Mouse (Mus musculus): ENCODE data around the gene Ccnb2. TPM values are rescaled to one million over a fixed set of nuclear protein-coding genes. Genes with fewer than 3 reads are reported as not detected.
A peak's percentile ranks its signal among the peaks of the same experiment; 100 is the strongest.

Ccnb2 gene
- polyA plus RNA-seq, 1 experiment from 2014 or later = 178 TPM

GRCm38 (mm10) chr9:70401937-70402539 lies 19.3 kb downstream of the Ccnb2 start:
- ATAC-seq (ENCODE audit: low FRiP score, low read depth) = no peak
- H3K4me2 ChIP-seq (replicated peaks) = no peak overlapping the region
- no peaks in the 10 kb centered on the region for H3K9me3 ChIP-seq
- 76% methylated on average over 8 of the region's 8 CpGs for WGBS
- no peak overlapping the region for H3K27ac ChIP-seq
- no peak overlapping the region for H3K9ac ChIP-seq
- peaks cover 35% of the 10 kb centered on the region for H3K36me3 ChIP-seq
- H3K27me3 ChIP-seq = no peaks in the 10 kb centered on the region
- H3K4me3 ChIP-seq = no peak overlapping the region
- H3K4me1 ChIP-seq = peaks cover 4% of the 10 kb centered on the region; the same call in 1 of the 2 replicates

- WGBS = 80% methylated on average over 2 of the region's 2 CpGs
- no peak overlapping the region for H3K9ac ChIP-seq
- no peak overlapping the region for H3K4me3 ChIP-seq
- no peak overlapping the region for H3K27ac ChIP-seq
- H3K9me3 ChIP-seq = no peaks in the 10 kb centered on the region
- ATAC-seq (ENCODE audit: low FRiP score, low read depth) = no peak
- H3K4me2 ChIP-seq (replicated peaks) = no peak overlapping the region
- H3K36me3 ChIP-seq = peaks cover 51% of the 10 kb centered on the region
- H3K4me1 ChIP-seq = peaks cover 7% of the 10 kb centered on the region
- H3K27me3 ChIP-seq = no peaks in the 10 kb centered on the region
These were observed 25.3 kb downstream of the Ccnb2 start for GRCm38 (mm10) chr9:70396083-70396482.

GRCm38 (mm10) chr9:70395617-70396016 lies 25.7 kb downstream of the Ccnb2 start:
- no peak for ATAC-seq (ENCODE audit: low FRiP score, low read depth)
- Histone ChIP-seq H3K27me3 (no peaks in the 10 kb centered on the region), H3K9ac (no peak overlapping the region), H3K9me3 (no peaks in the 10 kb centered on the region), H3K4me3 (no peak overlapping the region), H3K36me3 (peaks cover 47% of the 10 kb centered on the region), H3K27ac (no peak overlapping the region), H3K4me2 (replicated peaks) (no peak overlapping the region), H3K4me1 (peaks cover 7% of the 10 kb centered on the region)
- WGBS = 88% methylated on average over 12 of the region's 12 CpGs

GRCm38 (mm10) chr9:70392563-70392907 lies 28.8 kb downstream of the Ccnb2 start:
- Histone ChIP-seq H3K4me2 (replicated peaks) (no peak overlapping the region), H3K9me3 (no peaks in the 10 kb centered on the region), H3K4me3 (no peak overlapping the region), H3K9ac (no peak overlapping the region), H3K36me3 (peaks cover 27% of the 10 kb centered on the region), H3K27ac (no peak overlapping the region), H3K27me3 (no peaks in the 10 kb centered on the region), H3K4me1 (peaks cover 7% of the 10 kb centered on the region)
- ATAC-seq (ENCODE audit: low FRiP score, low read depth) = no peak
- 9% methylated on average over 6 of the region's 6 CpGs for WGBS

GRCm38 (mm10) chr9:70391660-70392562 lies 29.4 kb downstream of the Ccnb2 start:
- Histone ChIP-seq H3K4me3 (no peak overlapping the region), H3K9me3 (no peaks in the 10 kb centered on the region), H3K9ac (no peak overlapping the region), H3K4me1 (peaks cover 7% of the 10 kb centered on the region), H3K27ac (no peak overlapping the region), H3K36me3 (peaks cover 31% of the 10 kb centered on the region), H3K4me2 (replicated peaks) (no peak overlapping the region), H3K27me3 (no peaks in the 10 kb centered on the region)
- no peak for ATAC-seq (ENCODE audit: low FRiP score, low read depth)
- 63% methylated on average over 12 of the region's 12 CpGs for WGBS

GRCm38 (mm10) chr9:70391042-70391441 lies 30.3 kb downstream of the Ccnb2 start:
- Histone ChIP-seq H3K27me3 (no peaks in the 10 kb centered on the region), H3K27ac (no peak overlapping the region), H3K4me3 (no peak overlapping the region), H3K36me3 (peaks cover 25% of the 10 kb centered on the region), H3K9me3 (no peaks in the 10 kb centered on the region), H3K9ac (no peak overlapping the region), H3K4me2 (replicated peaks) (no peak overlapping the region), H3K4me1 (peaks cover 7% of the 10 kb centered on the region)
- ATAC-seq (ENCODE audit: low FRiP score, low read depth) = no peak
- WGBS = 87% methylated on average over 5 of the region's 5 CpGs

- Histone ChIP-seq H3K27me3 (no peaks in the 10 kb centered on the region), H3K27ac (peak overlapping the region; percentile 58; the same call in 1 of the 2 replicates), H3K36me3 (peaks cover 27% of the 10 kb centered on the region), H3K4me1 (peaks cover 7% of the 10 kb centered on the region), H3K4me2 (replicated peaks) (no peak overlapping the region), H3K4me3 (no peak overlapping the region), H3K9me3 (no peaks in the 10 kb centered on the region), H3K9ac (no peak overlapping the region)
- 67% methylated on average over 3 of the region's 3 CpGs for WGBS
- ATAC-seq (ENCODE audit: low FRiP score, low read depth) = no peak
These were observed 31.8 kb downstream of the Ccnb2 start for GRCm38 (mm10) chr9:70389548-70389947.

GRCm38 (mm10) chr9:70387410-70388119 lies 33.8 kb downstream of the Ccnb2 start:
- H3K27ac ChIP-seq = no peak overlapping the region
- no peak for ATAC-seq (ENCODE audit: low FRiP score, low read depth)
- peaks cover 36% of the 10 kb centered on the region for H3K36me3 ChIP-seq
- H3K4me2 ChIP-seq (replicated peaks) = no peak overlapping the region
- H3K4me3 ChIP-seq = no peak overlapping the region
- WGBS = 91% methylated on average over 4 of the region's 4 CpGs
- H3K9me3 ChIP-seq = no peaks in the 10 kb centered on the region
- peaks cover 7% of the 10 kb centered on the region for H3K4me1 ChIP-seq
- no peaks in the 10 kb centered on the region for H3K27me3 ChIP-seq
- H3K9ac ChIP-seq = no peak overlapping the region

- Histone ChIP-seq H3K36me3 (peaks cover 55% of the 10 kb centered on the region), H3K27ac (no peak overlapping the region), H3K4me3 (no peak overlapping the region), H3K27me3 (no peaks in the 10 kb centered on the region), H3K4me1 (no peaks in the 10 kb centered on the region), H3K9ac (no peak overlapping the region), H3K9me3 (no peaks in the 10 kb centered on the region), H3K4me2 (replicated peaks) (no peak overlapping the region)
- ATAC-seq (ENCODE audit: low FRiP score, low read depth) = no peak
- WGBS = 85% methylated on average over 18 of the region's 18 CpGs
These were observed 36.2 kb downstream of the Ccnb2 start for GRCm38 (mm10) chr9:70384958-70385728.

GRCm38 (mm10) chr9:70384494-70384893 lies 36.9 kb downstream of the Ccnb2 start:
- H3K36me3 ChIP-seq = peaks cover 59% of the 10 kb centered on the region
- WGBS = 94% methylated on average over 4 of the region's 4 CpGs
- H3K9ac ChIP-seq = no peak overlapping the region
- ATAC-seq (ENCODE audit: low FRiP score, low read depth) = no peak
- no peaks in the 10 kb centered on the region for H3K9me3 ChIP-seq
- H3K27ac ChIP-seq = no peak overlapping the region
- H3K27me3 ChIP-seq = no peaks in the 10 kb centered on the region
- H3K4me2 ChIP-seq (replicated peaks) = no peak overlapping the region
- H3K4me1 ChIP-seq = no peaks in the 10 kb centered on the region
- no peak overlapping the region for H3K4me3 ChIP-seq

GRCm38 (mm10) chr9:70383750-70384149 lies 37.6 kb downstream of the Ccnb2 start:
- H3K4me2 ChIP-seq (replicated peaks) = no peak overlapping the region
- no peaks in the 10 kb centered on the region for H3K4me1 ChIP-seq
- peaks cover 64% of the 10 kb centered on the region for H3K36me3 ChIP-seq
- H3K9me3 ChIP-seq = no peaks in the 10 kb centered on the region
- ATAC-seq (ENCODE audit: low FRiP score, low read depth) = no peak
- H3K27ac ChIP-seq = no peak overlapping the region
- 72% methylated on average over 10 of the region's 10 CpGs for WGBS
- H3K4me3 ChIP-seq = no peak overlapping the region
- no peak overlapping the region for H3K9ac ChIP-seq
- no peaks in the 10 kb centered on the region for H3K27me3 ChIP-seq

Measured in limb, embryonic 13.5 days (tissue).